Mouse (Mus musculus) spleen, adult 18-20 months (tissue): Measurements from ENCODE around the gene Zfand3.

ENCODE experiments used
- DNase-seq, 2 experiments: peaks; one replicate each; pipeline ENCODE4 v3.0.0; 2022; ENCODE audit warnings: mixed read lengths in 2 of 2

The Zfand3 gene

GRCm38 (mm10) chr17:30004203-30005102 is at the start of gene Zfand3:
TSS of gene Zfand3 (plus strand) at chr17:30004733.
- peak; percentile 87 to 88 for DNase-seq

DNA sequence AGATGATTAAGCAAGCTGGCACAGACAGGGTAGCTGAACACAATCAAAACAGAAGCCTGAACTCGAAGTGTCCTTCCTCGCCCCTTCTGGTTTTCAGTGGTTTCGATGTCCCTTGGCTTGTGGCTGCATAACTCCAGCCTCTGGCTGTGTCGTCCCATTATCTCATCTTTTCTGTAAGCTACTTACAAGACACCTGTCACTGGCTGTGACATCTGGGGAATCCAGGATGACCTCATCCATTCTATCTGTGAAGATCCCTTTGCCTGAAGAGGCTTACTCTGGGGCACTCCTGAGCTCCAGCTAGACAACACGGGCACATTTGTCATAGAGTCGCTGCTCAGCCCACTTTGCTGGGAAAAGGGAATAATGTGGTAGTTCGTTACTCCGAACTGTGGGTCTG is 48.7 kb upstream of the Zfand3 start:
- no peak for DNase-seq

- peak in 1 of 2 experiments; percentile 9 for DNase-seq
These were observed 40.7 kb upstream of the Zfand3 start for GRCm38 (mm10) chr17:29963730-29964259.

- no peak for DNase-seq
These were observed 39.0 kb upstream of the Zfand3 start for GRCm38 (mm10) chr17:29965506-29965905.

DNA sequence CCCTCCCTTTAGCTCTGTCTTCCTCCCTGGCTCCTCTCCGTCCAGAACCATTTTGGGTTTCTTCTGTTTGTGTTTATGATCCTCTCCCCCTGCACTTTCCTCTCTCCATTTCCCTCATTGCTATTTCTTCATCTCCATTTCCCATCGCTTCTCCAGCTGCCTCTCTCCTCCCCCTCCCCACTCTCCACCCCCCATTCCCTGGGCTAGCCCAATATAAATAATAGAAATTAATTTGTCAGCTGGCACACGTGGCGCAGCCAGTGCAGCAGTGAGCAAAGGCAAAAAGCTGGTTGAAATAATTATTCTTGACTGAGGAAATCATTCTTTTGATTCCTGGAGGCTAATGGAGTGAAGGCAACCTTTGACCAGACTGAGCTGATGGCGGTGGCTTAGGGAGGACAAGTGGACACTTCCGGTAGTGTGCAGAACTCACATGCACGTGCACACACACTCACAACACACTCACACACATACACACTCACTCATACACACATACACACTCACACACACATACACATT is 34.4 kb upstream of the Zfand3 start, which contains the start of gene Mdga1:
Gene Mdga1 (minus strand): TSS at position 51 of the 519 bp plus-strand sequence.
- no peak for DNase-seq

GRCm38 (mm10) chr17:29971761-29972432 is 32.6 kb upstream of the Zfand3 start:
- no peak for DNase-seq

DNA sequence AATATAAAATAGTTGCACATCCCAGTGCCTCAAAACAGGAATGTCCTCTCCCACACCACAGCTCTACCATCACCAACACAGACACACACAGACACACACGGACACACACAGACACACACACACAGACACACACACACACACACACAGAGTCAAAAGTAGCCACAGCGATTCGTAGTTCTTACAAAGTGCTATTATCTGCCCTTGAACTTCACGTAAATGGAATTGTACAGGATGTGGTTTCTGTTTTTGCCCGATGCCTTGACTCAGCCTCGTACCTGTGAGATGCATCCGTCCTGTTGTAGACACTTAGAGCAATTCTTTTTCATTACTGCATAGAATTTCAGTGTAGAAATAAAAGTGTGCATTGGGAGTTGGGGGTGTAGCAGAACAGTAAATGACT is 31.3 kb upstream of the Zfand3 start:
- DNase-seq, result no peak

DNA sequence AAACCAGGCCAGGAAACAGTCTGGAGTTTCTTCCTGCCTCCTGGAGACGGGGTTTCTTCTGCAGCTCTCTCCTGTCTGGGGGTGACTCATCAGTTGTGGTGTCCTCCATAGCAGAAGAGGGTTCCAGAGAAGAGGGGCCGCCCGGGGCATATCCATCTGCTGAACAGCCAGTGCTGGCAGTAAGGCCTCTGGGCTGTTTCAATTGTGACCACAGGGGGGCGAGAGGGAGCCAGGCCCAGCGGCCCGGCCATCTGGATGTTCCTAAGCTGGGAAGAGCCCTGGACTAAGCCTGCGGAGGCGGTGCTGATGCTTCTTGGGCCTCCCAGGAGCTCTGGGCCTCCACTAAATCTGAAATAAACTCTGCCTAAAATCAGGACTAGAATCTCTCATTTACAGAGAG is 28.8 kb upstream of the Zfand3 start:
- peak; percentile 36 to 73 for DNase-seq

DNA sequence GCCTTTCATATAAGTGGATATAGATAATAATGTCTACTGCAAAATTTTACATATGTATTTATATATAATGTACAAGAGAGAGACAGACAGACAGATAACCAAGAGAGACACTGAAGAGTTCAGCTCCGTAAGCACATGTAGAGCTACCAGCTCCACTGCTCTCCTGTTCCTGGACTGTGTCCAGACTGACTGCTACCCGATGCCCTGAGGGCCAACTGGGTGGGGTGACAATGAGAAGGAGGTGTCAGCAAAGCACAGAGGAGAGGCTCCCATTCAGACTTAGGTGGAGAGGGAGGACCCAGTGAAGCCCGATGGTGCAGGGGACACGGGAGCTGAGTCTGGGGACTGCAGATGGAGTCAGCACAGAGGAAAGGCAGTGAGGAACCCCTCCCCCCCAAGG is 25.5 kb upstream of the Zfand3 start:
- no peak for DNase-seq

DNA sequence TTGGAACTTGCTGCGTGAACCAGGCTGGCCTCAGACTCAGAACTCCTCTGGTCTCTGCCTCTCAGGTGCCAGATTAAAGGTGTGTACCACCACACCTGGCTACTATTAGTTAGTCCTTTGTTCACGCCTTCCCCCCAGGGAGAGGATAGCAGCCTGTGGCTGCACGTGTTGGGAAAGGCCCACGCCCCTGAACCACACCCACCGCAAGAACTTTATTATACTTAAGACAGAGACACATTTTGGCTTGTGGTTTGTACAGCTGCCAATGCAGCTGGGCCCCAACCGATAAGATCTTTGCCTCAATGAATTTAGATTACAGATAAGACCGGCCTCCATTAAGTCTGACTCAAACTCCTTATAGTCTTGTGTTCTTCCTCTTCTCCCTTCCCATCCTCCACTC is 24.7 kb upstream of the Zfand3 start:
- no peak for DNase-seq

- no peak for DNase-seq
These were observed 23.0 kb upstream of the Zfand3 start for GRCm38 (mm10) chr17:29981568-29981967.

DNA sequence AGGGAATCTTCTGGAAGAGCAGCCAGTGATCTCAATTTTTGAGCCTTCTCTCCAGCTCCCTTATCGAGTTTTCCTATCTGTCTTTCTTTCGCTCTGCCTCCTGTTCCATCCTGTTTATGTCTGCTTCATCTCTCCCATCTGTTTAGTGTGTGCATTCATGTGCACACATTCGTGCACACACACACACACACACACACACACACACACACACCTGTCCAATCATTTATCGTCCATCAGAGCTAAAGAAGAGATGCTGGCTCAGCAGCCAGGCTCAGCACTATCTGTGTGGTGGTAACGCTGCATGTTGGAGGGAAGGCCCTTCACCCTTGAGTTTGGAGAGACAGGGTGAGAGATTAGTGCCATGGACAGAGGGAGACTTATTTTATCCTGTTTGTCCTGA is 21.3 kb upstream of the Zfand3 start:
- no peak for DNase-seq

DNA sequence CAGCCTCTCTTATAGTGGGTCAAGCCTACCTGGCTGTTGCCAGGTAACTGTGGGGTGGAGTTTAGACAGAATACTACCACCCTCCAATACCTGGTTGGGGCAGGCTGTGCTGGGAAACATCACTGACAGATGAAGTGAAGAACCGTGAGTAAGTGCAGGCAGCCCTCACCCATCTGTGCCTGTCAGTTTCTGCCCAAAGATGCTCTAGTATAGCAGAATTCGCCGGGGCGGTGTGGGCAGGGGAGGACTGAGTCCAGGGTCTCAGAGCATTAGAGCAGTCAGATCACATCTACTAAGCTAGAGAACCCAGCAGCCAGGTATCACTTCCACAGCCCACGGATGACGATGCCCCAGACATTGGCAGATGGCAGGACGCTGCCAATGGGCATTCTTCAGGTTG is 19.6 kb upstream of the Zfand3 start:
- DNase-seq, result no peak

DNA sequence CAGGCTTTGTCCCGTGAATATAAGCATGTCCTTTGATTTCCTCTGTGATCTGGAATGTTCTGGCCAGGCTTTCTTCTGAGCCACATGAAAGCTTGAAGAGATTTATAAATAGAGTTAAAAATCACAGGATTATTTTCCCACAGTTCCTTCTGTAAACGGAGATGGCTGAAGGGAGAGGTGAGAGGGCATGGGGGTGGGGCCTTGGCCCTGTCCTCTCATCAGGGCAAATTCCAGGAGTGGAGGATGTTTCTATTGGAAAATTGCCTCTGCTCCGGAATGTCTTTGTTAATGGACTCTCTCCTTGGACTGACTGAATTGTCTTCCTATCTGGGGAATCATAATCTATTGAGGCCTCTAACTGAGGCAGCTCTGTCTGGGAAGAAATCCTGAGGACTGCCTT is 19.0 kb upstream of the Zfand3 start:
- DNase-seq, result no peak

DNA sequence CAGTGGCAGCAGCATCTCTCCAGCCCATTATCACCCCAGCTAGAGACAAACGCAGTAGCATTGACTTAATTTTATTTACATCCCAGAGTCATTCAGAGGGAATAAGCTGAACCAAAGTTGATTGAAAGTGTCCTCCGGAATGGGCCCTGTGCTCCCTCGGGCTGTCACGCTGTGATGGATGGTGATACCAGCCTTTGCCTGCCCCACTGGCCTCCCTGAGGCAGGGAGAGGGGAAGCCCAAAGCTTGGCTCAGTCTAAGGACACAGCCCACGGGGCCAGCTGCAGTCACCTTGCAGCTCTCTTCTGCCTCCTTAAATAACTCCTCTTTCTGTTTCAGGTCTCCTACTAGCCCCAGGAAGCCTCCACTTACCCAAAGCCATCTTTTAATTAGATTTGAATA is 16.4 kb upstream of the Zfand3 start:
- no peak for DNase-seq

DNA sequence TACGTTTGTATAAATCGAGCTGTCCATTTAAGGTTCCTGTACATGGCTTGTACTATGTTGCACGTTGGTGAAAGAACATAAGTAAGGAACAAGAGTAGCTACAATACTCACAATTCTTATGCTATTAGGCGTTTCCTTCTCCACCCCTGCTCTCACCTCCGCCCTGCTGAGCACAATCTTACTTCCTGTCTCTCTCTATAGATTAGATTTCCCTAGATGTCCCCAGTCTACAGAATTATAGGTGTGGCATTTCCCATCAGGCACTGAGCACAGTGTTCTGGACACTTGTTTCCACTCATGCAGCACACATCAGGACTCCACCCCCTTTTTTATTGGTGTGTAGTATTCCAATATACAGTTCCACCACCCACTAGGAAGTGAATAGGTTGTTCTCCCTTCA is 14.9 kb upstream of the Zfand3 start:
- DNase-seq, result no peak

DNA sequence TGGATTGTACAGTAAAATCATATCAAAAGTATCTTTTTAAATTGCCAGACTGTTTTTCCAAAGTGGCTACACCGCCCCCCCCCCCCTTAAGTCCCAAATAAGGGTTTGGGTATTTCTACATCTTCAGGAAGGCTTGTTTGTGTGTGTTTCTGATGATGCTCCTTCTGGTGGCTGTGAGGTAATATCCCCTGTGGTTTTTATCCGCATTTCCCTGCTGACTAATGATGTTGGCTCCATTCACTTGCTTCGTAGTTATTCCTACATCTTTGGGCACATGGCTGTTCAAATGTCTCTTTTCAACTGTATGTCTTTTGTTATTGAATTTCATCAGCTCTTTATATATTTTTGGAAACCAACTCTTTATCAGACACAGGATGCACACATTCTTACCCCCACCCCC is 14.4 kb upstream of the Zfand3 start:
- no peak for DNase-seq

- DNase-seq, result no peak
These were observed 13.7 kb upstream of the Zfand3 start for GRCm38 (mm10) chr17:29990845-29991244.

GRCm38 (mm10) chr17:29993488-29993887 is 11.0 kb upstream of the Zfand3 start:
- DNase-seq, result no peak

GRCm38 (mm10) chr17:29994011-29994410 is 10.5 kb upstream of the Zfand3 start:
- no peak for DNase-seq

DNA sequence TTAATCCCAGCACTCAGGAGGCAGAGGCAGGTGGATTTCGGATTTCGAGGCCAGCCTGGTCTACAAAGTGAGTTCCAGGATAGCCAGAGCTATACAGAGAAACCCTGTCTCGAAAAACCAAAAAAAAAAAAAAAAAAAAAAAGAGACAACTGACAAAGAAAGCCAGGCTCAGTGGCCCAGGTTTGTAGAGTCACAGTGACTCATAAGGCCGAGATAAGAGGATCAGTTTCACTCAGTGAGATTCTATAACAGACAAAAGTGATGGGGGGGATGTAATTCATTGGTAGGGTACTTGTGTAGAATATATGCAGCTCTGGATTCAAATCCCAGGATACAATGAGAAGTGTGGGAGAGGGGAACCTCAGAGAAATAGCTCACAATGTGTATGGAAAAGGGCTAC is 10.1 kb upstream of the Zfand3 start:
- no peak for DNase-seq

DNA sequence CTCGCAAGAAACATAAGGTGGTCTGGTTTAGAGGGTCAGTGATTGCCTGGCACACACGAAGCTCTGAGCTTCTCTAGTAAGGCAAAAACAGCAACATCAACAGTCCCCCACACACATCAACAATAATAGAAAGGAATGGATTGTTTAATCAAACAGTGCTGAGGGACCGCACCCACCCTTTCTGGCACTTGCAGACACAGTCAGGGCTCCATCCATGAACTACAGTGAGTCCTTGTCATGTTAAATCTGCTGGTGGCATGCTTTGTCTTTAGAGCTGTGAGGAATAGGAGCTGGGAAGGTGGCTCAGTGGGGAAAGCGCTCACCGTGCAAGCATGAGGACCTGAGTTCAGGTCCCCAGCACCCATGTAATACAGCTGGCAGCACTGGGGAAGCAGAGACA is 8.5 kb upstream of the Zfand3 start:
- no peak for DNase-seq

DNA sequence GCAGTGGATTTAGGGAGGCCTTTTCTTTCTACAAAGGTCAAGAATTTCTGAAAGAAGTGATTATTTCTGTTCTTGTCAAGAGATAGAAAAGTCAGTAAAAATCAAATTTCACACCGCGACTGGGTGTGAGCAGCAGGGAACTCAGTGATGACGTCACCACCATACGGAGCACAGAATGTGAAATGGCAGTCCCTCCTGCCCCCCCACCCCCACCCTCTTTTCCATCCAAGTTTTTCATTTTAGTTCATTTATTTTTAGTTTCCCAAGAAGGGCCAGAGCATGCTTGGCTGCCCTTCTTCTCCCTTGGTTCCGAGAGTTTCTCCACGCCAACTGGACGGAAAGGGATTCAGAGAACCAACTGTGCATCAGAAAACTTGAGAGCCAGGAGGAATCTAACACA is 6.8 kb upstream of the Zfand3 start:
- no peak for DNase-seq
